Mouse (Mus musculus) kidney, embryonic 16.5 days (tissue): Measurements from ENCODE around the gene Fgfr2. TPM values are rescaled to one million over a fixed set of nuclear protein-coding genes. Genes with fewer than 3 reads are reported as not detected.
"Not testable (repeated sequence)": the region's sequence is repeated elsewhere in the genome, so short reads cannot be mapped to it uniquely, and the experiment has no call there.

Experiments used
- ATAC-seq: fragments of 200-750 bp; cut with Nextera tagmentation; 2 replicates; pipeline ENCODE4 v1.8.0; 2017; ENCODE audit warnings: moderate TSS enrichment; ENCODE audit not compliant: low FRiP score, low TSS enrichment
- H3K27ac ChIP-seq: fragments of 300-500 bp; sonication (generic); 2 replicates; pipeline ENCODE4 v1.5.1; 2014; ENCODE audit warnings: low read length
- H3K27me3 ChIP-seq: fragments of 300-500 bp; sonication (generic); 2 replicates; pipeline ENCODE4 v1.6.1; 2014; ENCODE audit warnings: low read length, control low read depth, mixed read lengths; ENCODE audit not compliant: insufficient read depth
- H3K36me3 ChIP-seq: fragments of 300-500 bp; sonication (generic); 2 replicates; pipeline ENCODE4 v1.6.1; 2014; ENCODE audit warnings: low read length, control low read depth, mixed read lengths; ENCODE audit not compliant: insufficient read depth
- H3K4me1 ChIP-seq: fragments of 300-500 bp; sonication (generic); 2 replicates; pipeline ENCODE4 v1.6.1; 2014; ENCODE audit warnings: low read length, control low read depth, mixed read lengths; ENCODE audit not compliant: insufficient read depth
- H3K4me2 ChIP-seq: fragments of 300-500 bp; sonication (generic); replicated peaks from 2 replicates; pipeline ENCODE4 v1.6.1; 2014; ENCODE audit warnings: low read depth, low read length
- H3K4me3 ChIP-seq: fragments of 300-500 bp; sonication (generic); 2 replicates; pipeline ENCODE4 v1.5.1; 2014; ENCODE audit warnings: mild to moderate bottlenecking, low read length
- H3K9ac ChIP-seq: fragments of 300-500 bp; sonication (generic); replicated peaks from 2 replicates; pipeline ENCODE4 v1.6.1; 2014; ENCODE audit warnings: low read length
- H3K9me3 ChIP-seq: fragments of 300-500 bp; sonication (generic); 2 replicates; pipeline ENCODE4 v1.6.1; 2016; ENCODE audit warnings: low read length, control low read depth
- WGBS: fragments of 180-500 bp; shearing (Covaris S2); extraction: QIAGEN DNeasy Blood & Tissue Kit; methylation state at CpG from one replicate; pipeline ENCODE4 v1.1.7; 2014; 5-methylcytosine and 5-hydroxymethylcytosine counted together
- polyA plus RNA-seq: library from polyadenylated mRNA; unstranded; fragments of >200 nt; fragmentation: Nextera tagmentation; extraction: Ambion mirVana; gene quantifications from 2 replicates; pipeline ENCODE4 v1.2.1, GENCODE M21; 2015

Fgfr2 gene
- polyA plus RNA-seq, 1 experiment from 2014 or later = 118 TPM

DNA sequence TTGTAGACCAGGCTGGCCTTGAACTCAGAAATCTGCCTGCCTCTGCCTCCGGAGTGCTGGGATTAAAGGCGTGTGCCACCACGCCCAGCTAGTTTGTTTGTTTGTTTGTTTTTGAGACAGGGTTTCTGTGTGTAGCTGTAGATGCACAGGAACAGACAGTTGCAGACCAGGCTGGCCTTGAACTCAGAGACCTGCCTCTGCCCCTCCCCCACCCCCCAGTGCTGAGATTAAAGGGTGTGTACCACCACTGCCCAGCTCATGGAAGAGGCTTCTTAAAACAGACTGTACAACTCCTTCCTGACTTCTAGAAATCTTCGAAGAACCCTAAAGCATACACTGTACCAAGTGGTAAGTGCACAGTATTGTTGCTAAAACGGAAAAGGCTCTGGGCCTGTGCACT lies 2577.7 kb downstream of the Fgfr2 start:
- Histone ChIP-seq H3K9me3 (no peaks in the 10 kb centered on the region), H3K4me3 (peak overlapping the region; percentile 92), H3K36me3 (peaks cover 38% of the 10 kb centered on the region), H3K9ac (peak overlapping the region; percentile 98; the same call in 1 of the 2 replicates), H3K4me1 (peaks cover 11% of the 10 kb centered on the region), H3K27ac (no peak overlapping the region; the same call in 1 of the 2 replicates), H3K4me2 (peak overlapping the region; percentile 82), H3K27me3 (no peaks in the 10 kb centered on the region)
- no peak for ATAC-seq
- WGBS = 92% methylated on average over 5 of the region's 5 CpGs

DNA sequence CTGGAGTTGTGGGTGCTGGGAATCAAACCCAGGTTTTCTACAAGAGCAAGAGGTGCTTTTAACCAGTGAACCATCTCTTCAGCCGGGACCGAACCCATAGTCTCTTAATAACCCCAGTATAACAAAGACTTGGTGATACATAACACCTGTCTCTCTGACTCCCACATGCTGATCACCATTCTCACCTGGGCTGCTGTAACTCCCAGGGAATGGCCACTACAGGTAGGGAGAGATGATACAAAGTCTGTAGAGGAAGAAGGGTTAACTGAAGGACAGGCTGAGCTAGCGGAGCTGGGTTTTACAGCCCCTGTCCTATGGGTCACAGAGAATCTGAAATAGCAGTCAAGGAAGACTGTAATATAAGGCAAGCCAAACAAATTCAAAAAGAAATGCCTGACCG lies 2580.0 kb downstream of the Fgfr2 start:
- Histone ChIP-seq H3K4me2 (no peak overlapping the region), H3K27ac (no peak overlapping the region), H3K4me3 (no peak overlapping the region), H3K9ac (no peak overlapping the region), H3K27me3 (no peaks in the 10 kb centered on the region), H3K9me3 (no peaks in the 10 kb centered on the region), H3K4me1 (peaks cover 11% of the 10 kb centered on the region), H3K36me3 (peaks cover 57% of the 10 kb centered on the region)
- no peak for ATAC-seq
- WGBS = 84% methylated on average over 4 of the region's 4 CpGs

DNA sequence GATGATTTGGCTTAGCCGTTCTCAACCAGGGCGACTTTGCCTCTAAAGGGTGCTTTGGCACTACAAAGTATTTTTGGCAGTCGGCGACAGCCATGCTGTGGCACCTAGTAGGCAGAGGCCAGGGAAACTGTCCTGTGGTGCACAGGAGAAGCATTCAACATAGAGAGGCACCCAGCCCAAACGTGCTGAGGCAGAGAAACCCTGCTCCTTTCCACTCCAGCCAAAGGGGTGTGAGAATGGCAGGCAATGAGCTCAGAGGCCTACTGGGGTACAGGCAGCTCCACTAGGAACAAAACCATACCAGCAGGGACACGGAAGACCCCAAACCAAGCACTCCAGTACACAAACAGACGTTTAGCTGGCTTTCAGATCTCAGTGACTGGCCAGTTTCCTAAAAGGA lies 2583.0 kb downstream of the Fgfr2 start:
- Histone ChIP-seq H3K9me3 (no peaks in the 10 kb centered on the region), H3K4me2 (no peak overlapping the region)
- 95% methylated on average over 7 of the region's 7 CpGs for WGBS

DNA sequence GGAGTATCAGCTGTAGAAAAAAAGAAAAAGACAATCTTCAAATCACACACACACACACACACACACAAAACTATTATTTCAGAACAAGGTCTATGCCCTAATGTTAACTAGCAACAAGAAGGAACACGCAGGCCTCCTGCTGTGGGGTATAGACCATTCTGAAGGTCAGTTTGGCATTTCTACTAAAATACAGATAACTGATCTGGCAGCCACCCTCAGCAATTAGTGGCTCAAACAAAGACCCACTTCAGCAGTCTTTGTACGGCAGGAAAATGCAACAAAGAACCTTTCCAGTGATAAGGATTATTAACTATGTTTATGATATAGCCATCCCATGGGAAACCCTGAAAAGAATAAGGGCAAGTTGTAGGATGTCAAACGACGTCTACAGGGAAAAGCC lies 2586.1 kb downstream of the Fgfr2 start:
- no peaks in the 10 kb centered on the region for H3K4me1 ChIP-seq
- no peak for ATAC-seq
- H3K27ac ChIP-seq = no peak overlapping the region
- no peak overlapping the region for H3K4me3 ChIP-seq
- no peaks in the 10 kb centered on the region for H3K27me3 ChIP-seq
- no peaks in the 10 kb centered on the region for H3K9me3 ChIP-seq
- 87% methylated on average over 4 of the region's 4 CpGs for WGBS
- H3K4me2 ChIP-seq = no peak overlapping the region
- peaks cover 71% of the 10 kb centered on the region for H3K36me3 ChIP-seq
- H3K9ac ChIP-seq = no peak overlapping the region

More for the DNA sequence above, 2583.0 kb downstream of the Fgfr2 start:
- H3K27me3 ChIP-seq = no peaks in the 10 kb centered on the region
- no peak for ATAC-seq
- peaks cover 79% of the 10 kb centered on the region for H3K36me3 ChIP-seq
- no peaks in the 10 kb centered on the region; the same call in 1 of the 2 replicates for H3K4me1 ChIP-seq
- no peak overlapping the region for H3K9ac ChIP-seq
- H3K4me3 ChIP-seq = no peak overlapping the region
- H3K27ac ChIP-seq = no peak overlapping the region

DNA sequence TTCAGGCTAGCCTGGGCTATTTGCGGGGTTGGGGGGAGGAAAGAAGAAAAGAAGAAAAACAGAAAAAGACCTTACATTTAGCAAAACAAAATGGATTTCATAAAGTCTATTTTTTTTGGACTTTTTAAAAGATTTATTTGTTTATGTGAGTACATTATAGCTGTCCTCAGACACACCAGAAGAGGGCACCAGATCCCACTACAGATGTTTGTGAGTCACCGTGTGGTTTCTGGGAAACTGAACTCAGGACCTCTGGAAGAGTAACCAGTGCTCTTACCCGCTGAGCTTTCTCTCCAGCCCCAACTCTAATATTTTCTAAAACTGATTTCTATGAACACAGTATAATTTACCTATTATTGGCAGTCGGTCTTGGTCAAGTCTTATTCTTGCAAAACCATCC lies 2588.0 kb downstream of the Fgfr2 start:
- H3K27me3 ChIP-seq = no peaks in the 10 kb centered on the region
- H3K9me3 ChIP-seq = no peaks in the 10 kb centered on the region
- H3K4me3 ChIP-seq = no peak overlapping the region
- 86% methylated on average over 4 of the region's 4 CpGs for WGBS
- H3K9ac ChIP-seq = no peak overlapping the region
- H3K27ac ChIP-seq = no peak overlapping the region
- H3K4me2 ChIP-seq = no peak overlapping the region
- no peaks in the 10 kb centered on the region for H3K4me1 ChIP-seq
- no peak for ATAC-seq
- peaks cover 68% of the 10 kb centered on the region for H3K36me3 ChIP-seq

DNA sequence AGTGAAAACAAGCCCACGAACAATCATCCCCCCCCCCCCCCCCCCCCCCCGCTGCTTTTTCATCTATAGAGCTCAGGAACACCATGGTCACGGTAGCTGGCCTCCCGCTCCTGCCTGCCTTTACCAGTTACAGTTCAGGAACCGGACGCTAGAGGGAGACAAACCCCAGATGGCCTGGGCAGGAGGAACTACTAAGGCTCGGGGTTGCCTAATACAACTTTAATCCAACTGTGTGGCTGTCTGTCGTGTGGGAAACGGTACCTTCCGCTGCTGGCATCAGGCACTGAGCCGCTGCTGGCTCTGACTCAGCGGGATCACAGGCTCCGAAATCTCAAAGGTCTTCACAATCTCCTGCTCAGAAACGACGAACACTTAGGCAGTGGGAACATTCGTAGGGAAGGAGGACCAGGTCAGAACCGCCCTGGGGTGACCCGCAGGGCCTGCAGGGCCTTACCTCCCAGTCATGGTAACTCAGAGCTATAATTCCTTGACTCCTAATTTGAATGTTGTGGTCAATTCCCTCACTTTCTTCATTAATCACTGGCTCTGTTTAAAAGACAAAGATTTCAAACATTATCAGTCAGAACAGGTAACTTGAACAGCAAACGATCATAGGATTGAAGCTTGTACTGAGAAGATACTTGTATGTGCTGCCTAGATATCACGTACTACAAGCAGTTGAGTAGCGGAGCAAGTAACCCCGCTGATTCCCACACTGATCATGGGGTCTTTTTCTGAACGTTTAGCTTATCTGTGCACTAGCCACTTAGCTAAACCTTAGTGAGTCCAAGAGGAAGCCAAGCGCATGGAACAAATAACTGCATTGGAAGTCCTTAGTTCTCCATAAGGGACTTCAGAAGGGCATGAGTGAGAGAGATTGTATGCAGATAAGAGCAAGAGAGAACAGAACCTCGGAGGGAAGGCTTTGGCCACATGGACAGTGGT lies 2589.6 kb downstream of the Fgfr2 start:
- Histone ChIP-seq H3K9ac (no peak overlapping the region), H3K4me2 (no peak overlapping the region), H3K4me1 (no peaks in the 10 kb centered on the region), H3K27ac (no peak overlapping the region), H3K9me3 (no peaks in the 10 kb centered on the region), H3K36me3 (peaks cover 60% of the 10 kb centered on the region), H3K27me3 (no peaks in the 10 kb centered on the region), H3K4me3 (no peak overlapping the region)
- peak; percentile 65 for ATAC-seq
- 49% methylated on average over 24 of the region's 25 CpGs for WGBS

DNA sequence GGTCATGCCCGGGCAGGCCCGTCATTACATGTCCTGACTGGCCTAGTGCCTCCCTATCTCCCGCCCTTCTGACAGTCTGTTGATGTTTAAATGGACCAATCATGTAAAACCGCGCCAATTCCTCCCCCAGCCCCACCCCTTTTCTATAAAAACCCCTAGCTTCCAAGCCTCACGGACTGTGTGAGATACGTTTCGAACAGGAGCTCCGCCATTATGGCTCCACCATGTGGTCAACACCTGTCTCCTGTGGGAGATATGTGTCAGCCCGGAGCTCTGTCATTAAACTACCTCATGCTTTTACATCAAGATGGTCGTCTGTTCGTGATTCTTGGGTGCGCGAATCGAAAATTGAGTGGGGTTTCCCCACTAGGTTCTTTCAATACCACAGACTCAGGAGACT lies 2592.0 kb downstream of the Fgfr2 start:
- peaks cover 40% of the 10 kb centered on the region for H3K36me3 ChIP-seq
- not testable (repeated sequence) for H3K9ac ChIP-seq, H3K4me2 ChIP-seq, H3K4me3 ChIP-seq, H3K27me3 ChIP-seq, ATAC-seq, H3K4me1 ChIP-seq, H3K9me3 ChIP-seq, H3K27ac ChIP-seq
- 95% methylated on average over 12 of the region's 15 CpGs for WGBS

DNA sequence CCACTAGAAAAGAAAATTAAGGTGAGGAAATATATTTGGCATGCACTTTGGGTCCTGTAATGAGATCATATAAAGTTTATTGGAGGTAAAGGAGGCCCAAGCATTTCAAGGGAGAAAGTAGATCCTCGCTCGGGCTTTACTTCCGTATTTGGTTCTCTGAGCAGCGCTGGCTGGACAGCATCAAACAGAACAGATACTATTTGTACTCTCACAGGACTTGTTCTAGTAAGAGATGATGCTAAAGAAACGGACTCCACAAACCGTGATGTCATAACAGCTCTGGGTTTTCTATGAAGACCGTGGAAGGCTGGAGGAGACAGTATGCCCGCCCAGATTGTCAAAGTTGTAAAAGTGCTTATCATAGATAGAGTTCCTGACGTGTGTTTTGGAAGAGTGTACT lies 2595.8 kb downstream of the Fgfr2 start:
- peaks cover 15% of the 10 kb centered on the region for H3K36me3 ChIP-seq
- no peak for ATAC-seq
- no peak overlapping the region for H3K27ac ChIP-seq
- WGBS = 79% methylated on average over 9 of the region's 9 CpGs
- H3K9me3 ChIP-seq = no peaks in the 10 kb centered on the region
- no peaks in the 10 kb centered on the region for H3K4me1 ChIP-seq
- H3K4me3 ChIP-seq = no peak overlapping the region
- H3K4me2 ChIP-seq = no peak overlapping the region
- no peaks in the 10 kb centered on the region for H3K27me3 ChIP-seq
- H3K9ac ChIP-seq = no peak overlapping the region

DNA sequence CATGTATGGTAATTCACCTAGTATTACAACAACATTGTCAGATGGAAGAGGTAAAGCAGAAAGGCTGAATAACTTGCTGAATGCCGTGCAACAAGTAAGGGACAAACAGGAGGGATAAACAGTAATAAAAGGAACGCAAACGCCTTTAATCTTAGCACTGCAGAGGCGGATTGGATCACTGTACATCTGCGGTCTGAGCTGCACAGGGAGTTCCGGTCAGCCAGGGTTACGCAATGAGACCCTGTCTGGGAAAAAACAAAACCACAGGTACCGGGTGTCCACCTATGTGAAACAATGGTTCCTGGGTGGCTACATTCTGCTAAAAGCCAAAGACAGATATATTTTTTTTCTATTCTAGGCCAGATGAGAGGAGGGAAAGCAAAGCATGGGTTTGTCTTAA lies 2599.7 kb downstream of the Fgfr2 start:
- H3K4me1 ChIP-seq = peaks cover 13% of the 10 kb centered on the region
- no peaks in the 10 kb centered on the region for H3K27me3 ChIP-seq
- H3K9ac ChIP-seq = no peak overlapping the region
- 91% methylated on average over 8 of the region's 8 CpGs for WGBS
- no peak overlapping the region for H3K4me3 ChIP-seq
- no peaks in the 10 kb centered on the region for H3K9me3 ChIP-seq
- H3K27ac ChIP-seq = no peak overlapping the region
- H3K36me3 ChIP-seq = no peaks in the 10 kb centered on the region
- no peak overlapping the region for H3K4me2 ChIP-seq
- ATAC-seq = no peak

DNA sequence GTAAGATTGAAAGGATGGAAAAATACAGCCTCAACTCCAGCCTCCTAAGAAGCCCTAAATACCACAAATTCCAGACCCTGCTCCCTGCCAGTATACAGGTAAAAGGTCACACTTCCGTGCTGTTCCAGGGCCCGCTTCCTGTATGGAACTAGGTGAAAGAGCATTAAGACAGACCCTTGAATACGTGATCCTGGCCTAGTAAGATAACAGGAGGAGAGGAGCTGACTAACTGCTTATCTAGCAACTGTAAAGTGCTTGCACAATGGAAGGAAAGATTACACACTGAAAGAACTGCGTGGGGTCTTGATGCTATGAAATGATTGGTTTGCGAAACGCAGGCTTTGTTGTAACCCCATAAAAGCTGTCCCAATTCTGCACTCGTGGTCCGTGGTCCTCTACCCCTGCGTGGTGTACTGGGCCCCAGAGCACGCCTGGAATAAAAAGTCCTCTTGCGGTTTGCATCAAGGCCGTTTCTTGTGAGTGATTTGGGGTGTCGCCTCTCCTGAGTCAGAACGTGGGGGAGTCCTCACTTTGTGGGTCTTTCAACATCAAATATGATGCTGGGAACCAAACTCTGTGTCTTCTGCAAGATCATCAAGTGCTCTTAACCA lies 2602.2 kb downstream of the Fgfr2 start:
- ATAC-seq = no peak
- no peak overlapping the region; the same call in 1 of the 2 replicates for H3K4me2 ChIP-seq
- WGBS = 80% methylated on average over 14 of the region's 14 CpGs

More for the DNA sequence above, 2602.2 kb downstream of the Fgfr2 start:
- H3K9me3 ChIP-seq = no peaks in the 10 kb centered on the region
- no peaks in the 10 kb centered on the region for H3K36me3 ChIP-seq
- H3K4me3 ChIP-seq = no peak overlapping the region
- H3K27me3 ChIP-seq = no peaks in the 10 kb centered on the region
- peaks cover 25% of the 10 kb centered on the region for H3K4me1 ChIP-seq
- no peak overlapping the region for H3K9ac ChIP-seq
- peak overlapping the region; percentile 99 for H3K27ac ChIP-seq
